Mouse (Mus musculus): ENCODE data around the gene Vmn1r142. TPM values are rescaled to one million over a fixed set of nuclear protein-coding genes. Genes with fewer than 3 reads are reported as not detected.
"Not testable (repeated sequence)": the region's sequence is repeated elsewhere in the genome, so short reads cannot be mapped to it uniquely, and the experiment has no call there.

Vmn1r142 gene
- polyA plus RNA-seq (2015; fragmentation: Nextera tagmentation; extraction: Ambion mirVana): not detected in 2 replicates

DNA sequence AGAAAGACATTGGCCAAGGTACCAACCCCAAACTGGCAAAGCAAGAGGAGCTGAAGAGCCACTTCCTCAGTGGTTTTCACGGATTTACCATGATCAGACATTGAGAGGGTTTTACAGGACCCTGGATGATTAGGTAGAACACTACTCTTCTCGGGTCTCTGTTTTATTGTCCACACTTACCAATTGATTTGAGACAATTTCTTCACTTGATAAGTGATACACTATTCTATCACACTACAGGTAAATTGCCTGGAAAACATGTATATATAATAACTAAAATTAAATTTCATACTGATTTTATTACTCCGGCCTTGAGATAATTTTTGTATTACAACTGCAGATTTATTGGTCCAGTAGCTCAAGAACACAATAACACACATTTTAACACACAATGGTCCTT, at the start of gene Vmn1r142:
Gene Vmn1r142, minus strand, starts transcription at position 101 of the 400 bp plus-strand sequence.
- ATAC-seq (ENCODE audit: low FRiP score, low read depth); H3K4me1 ChIP-seq (replicated peaks); H3K4me2 ChIP-seq; H3K9ac ChIP-seq; H3K4me3 ChIP-seq; H3K27me3 ChIP-seq; H3K27ac ChIP-seq (replicated peaks); H3K9me3 ChIP-seq; H3K36me3 ChIP-seq: not testable (repeated sequence)
- WGBS: no CpG with 5 or more reads among the region's 3 CpGs

DNA sequence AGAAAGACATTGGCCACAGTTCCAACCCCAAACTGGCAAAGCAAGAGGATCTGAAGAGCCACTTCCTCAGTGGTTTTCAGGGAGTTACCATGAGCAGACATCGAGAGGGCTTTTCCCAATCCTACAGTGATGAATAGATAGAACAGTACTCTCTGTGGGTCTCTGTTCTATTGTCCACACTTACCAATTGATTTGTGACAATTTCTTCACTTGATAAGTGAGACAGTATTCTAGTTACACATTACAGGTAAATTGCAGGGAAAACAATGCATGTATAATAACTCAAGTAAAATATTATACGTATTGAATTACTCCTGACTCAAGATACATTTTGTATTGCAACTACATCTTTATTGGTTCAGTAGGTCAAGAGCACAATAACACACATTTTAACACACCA, 37.3 kb upstream of the Vmn1r142 start, which contains the start of gene Gm8653:
Gene Gm8653, minus strand, starts transcription at position 101 of the 400 bp plus-strand sequence.
- H3K4me1 ChIP-seq (replicated peaks); ATAC-seq (ENCODE audit: low FRiP score, low read depth); H3K27ac ChIP-seq (replicated peaks); H3K4me3 ChIP-seq; H3K9ac ChIP-seq; H3K9me3 ChIP-seq; H3K36me3 ChIP-seq; H3K4me2 ChIP-seq; H3K27me3 ChIP-seq: not testable (repeated sequence)
- no CpG with 5 or more reads among the region's 2 CpGs for WGBS

DNA sequence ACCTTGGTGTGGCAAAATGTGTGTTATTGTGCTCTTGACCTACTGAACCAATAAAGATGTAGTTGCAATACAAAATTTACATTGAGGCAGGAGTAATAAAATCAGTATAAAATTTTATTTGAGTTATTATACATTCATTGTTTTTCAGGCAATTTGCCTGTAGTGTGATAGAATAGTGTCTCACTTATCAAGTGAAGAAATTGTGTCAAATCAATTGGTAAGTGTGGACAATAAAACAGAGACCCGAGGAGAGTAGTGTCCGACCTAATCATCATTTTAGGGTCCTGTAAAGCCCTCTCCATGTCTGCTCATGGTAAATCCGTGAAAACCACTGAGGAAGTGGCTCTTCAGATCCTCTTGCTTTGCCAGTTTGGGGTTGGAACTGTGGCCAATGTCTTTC, 25.2 kb upstream of the Vmn1r142 start, which contains the start of gene Vmn1r143:
Gene Vmn1r143, plus strand, starts transcription at position 301 of the 400 bp plus-strand sequence.
- H3K9ac ChIP-seq; H3K4me3 ChIP-seq; H3K9me3 ChIP-seq; ATAC-seq (ENCODE audit: low FRiP score, low read depth); H3K4me1 ChIP-seq (replicated peaks); H3K27ac ChIP-seq (replicated peaks); H3K27me3 ChIP-seq; H3K36me3 ChIP-seq; H3K4me2 ChIP-seq: not testable (repeated sequence)
- WGBS: no CpG with 5 or more reads among the region's 3 CpGs

DNA sequence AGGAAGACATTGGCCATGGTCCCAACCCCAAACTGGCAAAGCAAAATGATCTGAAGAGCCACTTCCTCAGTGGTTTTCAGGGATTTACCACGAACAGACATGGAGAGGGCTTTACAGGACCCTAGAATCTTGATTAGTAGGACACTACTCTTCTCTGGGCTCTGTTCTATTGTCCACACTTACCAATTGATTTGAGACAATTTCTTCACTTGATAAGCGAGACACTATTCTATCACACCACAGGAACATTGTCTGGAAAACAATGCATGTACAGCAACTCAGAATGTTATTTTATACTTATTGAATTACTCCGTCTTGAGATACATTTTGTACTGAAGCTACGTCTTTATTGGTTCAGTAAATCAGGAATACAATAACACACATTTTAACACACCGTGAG, 29.2 kb downstream of the Vmn1r142 start, which contains the start of gene Gm10666:
Gene Gm10666, minus strand, starts transcription at position 101 of the 400 bp plus-strand sequence.
- not testable (repeated sequence) for H3K4me1 ChIP-seq (replicated peaks); H3K4me3 ChIP-seq; H3K27ac ChIP-seq (replicated peaks); H3K9ac ChIP-seq; H3K4me2 ChIP-seq; ATAC-seq (ENCODE audit: low FRiP score, low read depth); H3K36me3 ChIP-seq; H3K9me3 ChIP-seq; H3K27me3 ChIP-seq
- WGBS: no CpG with 5 or more reads among the region's 5 CpGs

DNA sequence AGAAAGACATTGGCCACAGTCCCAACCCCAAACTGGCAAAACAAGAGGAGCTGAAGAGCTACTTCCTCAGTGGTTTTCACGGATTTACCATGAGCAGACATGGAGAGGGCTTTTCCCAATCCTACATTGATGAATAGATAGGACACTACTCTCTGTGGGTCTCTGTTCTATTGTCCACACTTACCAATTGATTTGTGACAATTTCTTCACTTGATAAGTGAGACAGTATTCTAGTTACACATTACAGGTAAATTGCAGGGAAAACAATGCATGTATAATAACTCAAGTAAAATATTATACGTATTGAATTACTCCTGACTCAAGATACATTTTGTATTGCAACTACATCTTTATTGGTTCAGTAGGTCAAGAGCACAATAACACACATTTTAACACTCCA, 45.7 kb downstream of the Vmn1r142 start, which contains the start of gene Gm16451:
Gene Gm16451, minus strand, starts transcription at position 101 of the 400 bp plus-strand sequence.
- H3K4me1 ChIP-seq (replicated peaks); ATAC-seq (ENCODE audit: low FRiP score, low read depth); H3K4me2 ChIP-seq; H3K27ac ChIP-seq (replicated peaks); H3K27me3 ChIP-seq; H3K36me3 ChIP-seq; H3K9ac ChIP-seq; H3K9me3 ChIP-seq; H3K4me3 ChIP-seq: not testable (repeated sequence)
- no CpG with 5 or more reads among the region's 2 CpGs for WGBS

Other genes starting within 250 kb of the Vmn1r142 start
- gene Gm5891, start 242.7 kb downstream of the Vmn1r142 start, polyA plus RNA-seq (2015; fragmentation: Nextera tagmentation; extraction: Ambion mirVana): not detected in 2 replicates
- not detected in 2 replicates for gene Vmn1r137, start 169.4 kb downstream of the Vmn1r142 start, polyA plus RNA-seq (2015; fragmentation: Nextera tagmentation; extraction: Ambion mirVana)
- not detected in 2 replicates for gene Vmn1r138, start 135.1 kb downstream of the Vmn1r142 start, polyA plus RNA-seq (2015; fragmentation: Nextera tagmentation; extraction: Ambion mirVana)
- gene Gm6176, start 107.7 kb downstream of the Vmn1r142 start, polyA plus RNA-seq (2015; fragmentation: Nextera tagmentation; extraction: Ambion mirVana): not detected in 2 replicates
- gene Vmn1r139, start 95.0 kb downstream of the Vmn1r142 start, polyA plus RNA-seq (2015; fragmentation: Nextera tagmentation; extraction: Ambion mirVana): not detected in 2 replicates
- not detected in 2 replicates for gene Gm16451, start 45.8 kb downstream of the Vmn1r142 start, polyA plus RNA-seq (2015; fragmentation: Nextera tagmentation; extraction: Ambion mirVana)
- gene Gm10666, start 29.3 kb downstream of the Vmn1r142 start, polyA plus RNA-seq (2015; fragmentation: Nextera tagmentation; extraction: Ambion mirVana): not detected in 2 replicates
- gene Vmn1r143, start 25.3 kb upstream of the Vmn1r142 start, polyA plus RNA-seq (2015; fragmentation: Nextera tagmentation; extraction: Ambion mirVana): not detected in 2 replicates
- gene Gm8653, start 37.2 kb upstream of the Vmn1r142 start, polyA plus RNA-seq (2015; fragmentation: Nextera tagmentation; extraction: Ambion mirVana): not detected in 2 replicates
- not detected in 2 replicates for gene Gm8453, start 65.4 kb upstream of the Vmn1r142 start, polyA plus RNA-seq (2015; fragmentation: Nextera tagmentation; extraction: Ambion mirVana)
- not detected in 2 replicates for gene Gm4187, start 165.7 kb upstream of the Vmn1r142 start, polyA plus RNA-seq (2015; fragmentation: Nextera tagmentation; extraction: Ambion mirVana)
- not detected in 2 replicates for gene Gm8660, start 207.0 kb upstream of the Vmn1r142 start, polyA plus RNA-seq (2015; fragmentation: Nextera tagmentation; extraction: Ambion mirVana)
- gene Vmn1r148, start 249.5 kb upstream of the Vmn1r142 start, polyA plus RNA-seq (2015; fragmentation: Nextera tagmentation; extraction: Ambion mirVana): not detected in 2 replicates

Data from hindbrain, embryonic 15.5 days (tissue).